ENCODE assay signal across 18 mouse cellular contexts in the genomic region with DNA sequence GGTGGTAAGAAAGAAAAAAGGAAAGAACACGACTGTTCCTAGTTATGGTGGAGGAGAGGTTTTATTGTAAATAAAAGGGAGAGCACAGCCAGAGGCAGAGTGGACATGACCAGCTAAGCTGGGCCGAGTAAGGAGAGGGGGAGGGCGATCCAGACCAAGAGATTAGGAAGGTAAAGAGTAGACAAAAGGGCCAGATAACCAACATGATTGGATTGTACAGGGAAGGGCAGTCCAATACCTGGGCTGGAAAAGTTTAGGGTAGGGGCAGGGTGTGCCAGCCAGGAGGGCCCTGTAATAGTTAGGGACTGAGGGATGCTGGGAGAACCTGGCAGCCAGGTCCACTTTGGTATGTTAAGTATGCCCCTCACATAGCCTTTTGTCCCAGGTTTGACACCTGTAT. TPM values are rescaled to one million over a fixed set of nuclear protein-coding genes. Genes with fewer than 3 reads are reported as not detected.
A peak's percentile ranks its signal among the peaks of the same experiment; 100 is the strongest.
DNase-seq lines count a peak whose midpoint lies in the region; ATAC-seq lines count a peak whose summit lies in the region.
"Had no signal": no experiment of that assay in that cellular context is flagged by ENCODE, and none has a peak within 500 bp of the region (broad histone marks: within the 10 kb centered on the region; RNA-seq: fewer than 3 reads in every experiment).

No protein-coding gene starts in this region.

- no peak overlapping the region for H3K9ac ChIP-seq in stomach, embryonic 15.5 days
- H3K9ac ChIP-seq in stomach, embryonic 16.5 days (ENCODE audit: low read length) = no peak overlapping the region
- H3K9ac ChIP-seq: embryonic facial prominence, embryonic 12.5 days; forebrain, embryonic 13.5 days; forebrain, embryonic 15.5 days; forebrain, postnatal 0 days had no signal

- no peaks in the 10 kb centered on the region for H3K4me1 ChIP-seq in heart, embryonic 10.5 days
- no peaks in the 10 kb centered on the region for H3K4me1 ChIP-seq in stomach, embryonic 15.5 days
- H3K4me1 ChIP-seq in stomach, embryonic 16.5 days (ENCODE audit: control insufficient read depth, insufficient read depth, low read length) = no peaks in the 10 kb centered on the region
- H3K4me1 ChIP-seq: embryonic facial prominence, embryonic 10.5 days; embryonic facial prominence, embryonic 12.5 days; forebrain, embryonic 13.5 days; forebrain, embryonic 15.5 days had no signal

- H3K4me3 ChIP-seq in heart, embryonic 10.5 days = no peak overlapping the region
- H3K4me3 ChIP-seq in stomach, embryonic 15.5 days (replicated peaks) = no peak overlapping the region
- H3K4me3 ChIP-seq in stomach, embryonic 16.5 days (replicated peaks; ENCODE audit: low read length) = no peak overlapping the region
- H3K4me3 ChIP-seq: embryonic facial prominence, embryonic 10.5 days; embryonic facial prominence, embryonic 12.5 days; forebrain, embryonic 13.5 days; forebrain, embryonic 15.5 days had no signal

- peak; percentile 60; the same call in 1 of the 2 replicates for ATAC-seq in stomach, embryonic 15.5 days (ENCODE audit: insufficient read depth, low FRiP score, low read depth)
- ATAC-seq in stomach, embryonic 16.5 days (ENCODE audit: insufficient read depth, low FRiP score) = 0 out of 2 replicates have a peak, but pooled peaks have one; percentile 21
- ATAC-seq: forebrain, embryonic 13.5 days; forebrain, embryonic 15.5 days; forebrain, postnatal 0 days had no signal

- peak; percentile 24 for DNase-seq in heart, embryonic 10.5 days (ENCODE audit: low spot score)
- no peak for DNase-seq in heart, postnatal 10 days
- DNase-seq in lung, postnatal 4 days = no peak
- DNase-seq: adrenal gland, adult 2 months; adrenal gland, postnatal 10 days; adrenal gland, postnatal 25 days; cerebellum, adult 11-12 months; cerebellum, adult 2 months; cerebellum, adult 9-10 months; cerebellum, postnatal 10 days; cerebellum, postnatal 25 days; forebrain, postnatal 0 days had no signal

- H3K4me2 ChIP-seq in stomach, embryonic 15.5 days = no peak overlapping the region
- no peak overlapping the region for H3K4me2 ChIP-seq in stomach, embryonic 16.5 days (ENCODE audit: low read depth, low read length)
- H3K4me2 ChIP-seq: embryonic facial prominence, embryonic 12.5 days; forebrain, embryonic 13.5 days; forebrain, embryonic 15.5 days had no signal

- H3K27me3 ChIP-seq in heart, embryonic 10.5 days (ENCODE audit: insufficient read depth, poor library complexity, severe bottlenecking) = no peaks in the 10 kb centered on the region
- H3K27me3 ChIP-seq in stomach, embryonic 15.5 days (replicated peaks) = no peaks in the 10 kb centered on the region
- H3K27me3 ChIP-seq in stomach, embryonic 16.5 days (ENCODE audit: control insufficient read depth, insufficient read depth, low read length) = no peaks in the 10 kb centered on the region
- H3K27me3 ChIP-seq: embryonic facial prominence, embryonic 12.5 days; forebrain, embryonic 13.5 days; forebrain, embryonic 15.5 days had no signal

- WGBS in heart, embryonic 10.5 days = 71% methylated on average over 3 of the region's 3 CpGs
- 59% methylated on average over 3 of the region's 3 CpGs for WGBS in stomach, embryonic 15.5 days
- WGBS in stomach, embryonic 16.5 days = 58% methylated on average over 3 of the region's 3 CpGs

- intact Hi-C loops in heart, postnatal 10 days (cut with DNase I) = no loop called here

- H3K36me3 ChIP-seq in heart, embryonic 10.5 days = no peaks in the 10 kb centered on the region
- H3K36me3 ChIP-seq in stomach, embryonic 15.5 days = no peaks in the 10 kb centered on the region
- H3K36me3 ChIP-seq in stomach, embryonic 16.5 days (ENCODE audit: control insufficient read depth, insufficient read depth, low read length) = no peaks in the 10 kb centered on the region
- H3K36me3 ChIP-seq: embryonic facial prominence, embryonic 10.5 days; embryonic facial prominence, embryonic 12.5 days; forebrain, embryonic 15.5 days had no signal

- no peaks in the 10 kb centered on the region for H3K9me3 ChIP-seq in heart, embryonic 10.5 days
- no peaks in the 10 kb centered on the region for H3K9me3 ChIP-seq in stomach, embryonic 15.5 days
- H3K9me3 ChIP-seq in stomach, embryonic 16.5 days (replicated peaks; ENCODE audit: control insufficient read depth, low read length) = no peaks in the 10 kb centered on the region
- H3K9me3 ChIP-seq: embryonic facial prominence, embryonic 10.5 days; embryonic facial prominence, embryonic 12.5 days; forebrain, embryonic 13.5 days; forebrain, embryonic 15.5 days had no signal

- H3K27ac ChIP-seq in heart, embryonic 10.5 days = no peak overlapping the region
- no peak overlapping the region for H3K27ac ChIP-seq in stomach, embryonic 15.5 days
- no peak overlapping the region for H3K27ac ChIP-seq in stomach, embryonic 16.5 days (ENCODE audit: low read length)
- H3K27ac ChIP-seq: embryonic facial prominence, embryonic 10.5 days; embryonic facial prominence, embryonic 12.5 days; forebrain, embryonic 13.5 days; forebrain, embryonic 15.5 days had no signal

RNA-seq across cellular contexts. Expression of a gene that starts 23.2 kb away (rescaled TPM):
- polyA plus RNA-seq in heart, embryonic 10.5 days (2016; fragmentation: Nextera tagmentation; extraction: Ambion mirVana) = 17.2 and 18.8 TPM in 2 replicates
- total RNA-seq in heart, postnatal 10 days (2021) = 10 to 100 TPM; 53.8 to 56.8 TPM
- polyA plus RNA-seq in stomach, embryonic 15.5 days (2015; fragmentation: Nextera tagmentation; extraction: Ambion mirVana) = 20.6 and 25.2 TPM in 2 replicates
- 27.8 and 31.8 TPM in 2 replicates for polyA plus RNA-seq in stomach, embryonic 16.5 days (2015; fragmentation: Nextera tagmentation; extraction: Ambion mirVana)

RNA-seq across cellular contexts. Expression of a gene that starts 34.0 kb away (rescaled TPM):
- polyA plus RNA-seq in heart, embryonic 10.5 days (2016; fragmentation: Nextera tagmentation; extraction: Ambion mirVana) = 31.4 and 36.7 TPM in 2 replicates
- 10 to 100 TPM; 28.2 to 31.5 TPM for total RNA-seq in heart, postnatal 10 days (2021)
- 33.4 and 36.1 TPM in 2 replicates for polyA plus RNA-seq in stomach, embryonic 15.5 days (2015; fragmentation: Nextera tagmentation; extraction: Ambion mirVana)
- polyA plus RNA-seq in stomach, embryonic 16.5 days (2015; fragmentation: Nextera tagmentation; extraction: Ambion mirVana) = 38.6 and 45.0 TPM in 2 replicates
